Mouse (Mus musculus): ENCODE results near the gene Rnf144b. TPM values are rescaled to one million over a fixed set of nuclear protein-coding genes. Genes with fewer than 3 reads are reported as not detected.

Gene Rnf144b
- polyA plus RNA-seq, 1 experiment from 2014 or later: 2.3 TPM

GRCm38 (mm10) chr13:47093791-47094190 lies 28.7 kb upstream of the Rnf144b start:
- Histone ChIP-seq H3K27ac (replicated peaks in 1 of 2; ENCODE audit: control insufficient read depth in 1 of 2, insufficient read depth in 1 of 2, low read depth in 2 of 2, low read length in 2 of 2) (no peak overlapping the region), H3K9ac (ENCODE audit: low read length) (no peak overlapping the region), H3K9me3 (ENCODE audit: control insufficient read depth, low read length) (no peaks in the 10 kb centered on the region), H3K4me3 (ENCODE audit: control insufficient read depth in 1 of 2, insufficient read depth in 1 of 2, low read depth in 1 of 2, low read length in 2 of 2) (no peak overlapping the region), H3K36me3 (ENCODE audit: control insufficient read depth, insufficient read depth, low read length) (peaks cover 94% of the 10 kb centered on the region), H3K4me1 (ENCODE audit: control insufficient read depth in 2 of 2, insufficient read depth in 2 of 2, low read length in 2 of 2) (peaks cover 0 to 6% of the 10 kb centered on the region in 2 experiments; a peak in 3 of 4 replicates), H3K4me2 (ENCODE audit: low read length) (no peak overlapping the region), H3K27me3 (ENCODE audit: control insufficient read depth, insufficient read depth, low read length) (no peaks in the 10 kb centered on the region)
- ATAC-seq (ENCODE audit: insufficient number of reproducible peaks, insufficient read depth, low FRiP score, low read depth): no peak
- 96% methylated on average over 2 of the region's 2 CpGs for WGBS

- H3K9ac ChIP-seq (ENCODE audit: low read length): no peak overlapping the region
- peaks cover 95% of the 10 kb centered on the region for H3K36me3 ChIP-seq (ENCODE audit: control insufficient read depth, insufficient read depth, low read length)
- WGBS: 85% methylated on average over 2 of the region's 2 CpGs
- H3K9me3 ChIP-seq (ENCODE audit: control insufficient read depth, low read length): no peaks in the 10 kb centered on the region
- H3K27me3 ChIP-seq (ENCODE audit: control insufficient read depth, insufficient read depth, low read length): no peaks in the 10 kb centered on the region
- no peak overlapping the region for H3K4me3 ChIP-seq (ENCODE audit: control insufficient read depth in 1 of 2, insufficient read depth in 1 of 2, low read depth in 1 of 2, low read length in 2 of 2)
- no peak overlapping the region for H3K4me2 ChIP-seq (ENCODE audit: low read length)
- no peak for ATAC-seq (ENCODE audit: insufficient number of reproducible peaks, insufficient read depth, low FRiP score, low read depth)
- H3K4me1 ChIP-seq (ENCODE audit: control insufficient read depth in 2 of 2, insufficient read depth in 2 of 2, low read length in 2 of 2): peaks cover 0 to 6% of the 10 kb centered on the region in 2 experiments; a peak in 3 of 4 replicates
- H3K27ac ChIP-seq (replicated peaks in 1 of 2; ENCODE audit: control insufficient read depth in 1 of 2, insufficient read depth in 1 of 2, low read depth in 2 of 2, low read length in 2 of 2): no peak overlapping the region
Measured at GRCm38 (mm10) chr13:47096591-47096990, 25.9 kb upstream of the Rnf144b start.

GRCm38 (mm10) chr13:47099265-47099664 lies 23.2 kb upstream of the Rnf144b start:
- Histone ChIP-seq H3K9me3 (ENCODE audit: control insufficient read depth, low read length) (no peaks in the 10 kb centered on the region), H3K36me3 (ENCODE audit: control insufficient read depth, insufficient read depth, low read length) (peaks cover 83% of the 10 kb centered on the region), H3K4me2 (ENCODE audit: low read length) (no peak overlapping the region), H3K27ac (replicated peaks in 1 of 2; ENCODE audit: control insufficient read depth in 1 of 2, insufficient read depth in 1 of 2, low read depth in 2 of 2, low read length in 2 of 2) (no peak overlapping the region), H3K27me3 (ENCODE audit: control insufficient read depth, insufficient read depth, low read length) (no peaks in the 10 kb centered on the region), H3K4me1 (ENCODE audit: control insufficient read depth in 2 of 2, insufficient read depth in 2 of 2, low read length in 2 of 2) (peaks cover 5 to 20% of the 10 kb centered on the region in 2 experiments), H3K9ac (ENCODE audit: low read length) (no peak overlapping the region), H3K4me3 (ENCODE audit: control insufficient read depth in 1 of 2, insufficient read depth in 1 of 2, low read depth in 1 of 2, low read length in 2 of 2) (no peak overlapping the region)
- no peak for ATAC-seq (ENCODE audit: insufficient number of reproducible peaks, insufficient read depth, low FRiP score, low read depth)
- 78% methylated on average over 7 of the region's 7 CpGs for WGBS

- Histone ChIP-seq H3K9me3 (ENCODE audit: control insufficient read depth, low read length) (no peaks in the 10 kb centered on the region), H3K9ac (ENCODE audit: low read length) (no peak overlapping the region), H3K4me3 (ENCODE audit: control insufficient read depth in 1 of 2, insufficient read depth in 1 of 2, low read depth in 1 of 2, low read length in 2 of 2) (no peak overlapping the region), H3K4me2 (ENCODE audit: low read length) (no peak overlapping the region), H3K27ac (replicated peaks in 1 of 2; ENCODE audit: control insufficient read depth in 1 of 2, insufficient read depth in 1 of 2, low read depth in 2 of 2, low read length in 2 of 2) (no peak overlapping the region), H3K36me3 (ENCODE audit: control insufficient read depth, insufficient read depth, low read length) (peaks cover 69% of the 10 kb centered on the region), H3K27me3 (ENCODE audit: control insufficient read depth, insufficient read depth, low read length) (no peaks in the 10 kb centered on the region), H3K4me1 (ENCODE audit: control insufficient read depth in 2 of 2, insufficient read depth in 2 of 2, low read length in 2 of 2) (peaks cover 5 to 15% of the 10 kb centered on the region in 2 experiments)
- ATAC-seq (ENCODE audit: insufficient number of reproducible peaks, insufficient read depth, low FRiP score, low read depth): no peak
- WGBS: 87% methylated on average over 2 of the region's 2 CpGs
Measured at GRCm38 (mm10) chr13:47100587-47100986, 21.9 kb upstream of the Rnf144b start.

GRCm38 (mm10) chr13:47104146-47104545 lies 18.3 kb upstream of the Rnf144b start:
- no peak for ATAC-seq (ENCODE audit: insufficient number of reproducible peaks, insufficient read depth, low FRiP score, low read depth)
- H3K9me3 ChIP-seq (ENCODE audit: control insufficient read depth, low read length): no peaks in the 10 kb centered on the region
- peak overlapping the region; percentile 25 to 87; a peak in 3 of 4 replicates for H3K4me3 ChIP-seq (ENCODE audit: control insufficient read depth in 1 of 2, insufficient read depth in 1 of 2, low read depth in 1 of 2, low read length in 2 of 2)
- peak overlapping the region; percentile 88 for H3K4me2 ChIP-seq (ENCODE audit: low read length)
- H3K27me3 ChIP-seq (ENCODE audit: control insufficient read depth, insufficient read depth, low read length): no peaks in the 10 kb centered on the region
- 35% methylated on average over 2 of the region's 2 CpGs for WGBS
- H3K36me3 ChIP-seq (ENCODE audit: control insufficient read depth, insufficient read depth, low read length): peaks cover 34% of the 10 kb centered on the region
- H3K27ac ChIP-seq (replicated peaks in 1 of 2; ENCODE audit: control insufficient read depth in 1 of 2, insufficient read depth in 1 of 2, low read depth in 2 of 2, low read length in 2 of 2): no peak overlapping the region
- H3K4me1 ChIP-seq (ENCODE audit: control insufficient read depth in 2 of 2, insufficient read depth in 2 of 2, low read length in 2 of 2): peaks cover 5 to 24% of the 10 kb centered on the region in 2 experiments
- peak overlapping the region; percentile 92 for H3K9ac ChIP-seq (ENCODE audit: low read length)

GRCm38 (mm10) chr13:47104856-47105541 lies 17.5 kb upstream of the Rnf144b start:
- H3K4me1 ChIP-seq (ENCODE audit: control insufficient read depth in 2 of 2, insufficient read depth in 2 of 2, low read length in 2 of 2): peaks cover 5 to 26% of the 10 kb centered on the region in 2 experiments
- H3K4me2 ChIP-seq (ENCODE audit: low read length): peak overlapping the region; percentile 88
- no peaks in the 10 kb centered on the region for H3K27me3 ChIP-seq (ENCODE audit: control insufficient read depth, insufficient read depth, low read length)
- peak overlapping the region; percentile 76 to 87 for H3K4me3 ChIP-seq (ENCODE audit: control insufficient read depth in 1 of 2, insufficient read depth in 1 of 2, low read depth in 1 of 2, low read length in 2 of 2)
- H3K9ac ChIP-seq (ENCODE audit: low read length): peak overlapping the region; percentile 92
- H3K27ac ChIP-seq (replicated peaks in 1 of 2; ENCODE audit: control insufficient read depth in 1 of 2, insufficient read depth in 1 of 2, low read depth in 2 of 2, low read length in 2 of 2): peak overlapping the region; percentile 97 to 99
- no peak for ATAC-seq (ENCODE audit: insufficient number of reproducible peaks, insufficient read depth, low FRiP score, low read depth)
- peaks cover 25% of the 10 kb centered on the region for H3K36me3 ChIP-seq (ENCODE audit: control insufficient read depth, insufficient read depth, low read length)
- no peaks in the 10 kb centered on the region for H3K9me3 ChIP-seq (ENCODE audit: control insufficient read depth, low read length)
- WGBS: under 1% methylated on average over 25 of the region's 25 CpGs

- Histone ChIP-seq H3K36me3 (ENCODE audit: control insufficient read depth, insufficient read depth, low read length) (peaks cover 18% of the 10 kb centered on the region), H3K9me3 (ENCODE audit: control insufficient read depth, low read length) (no peaks in the 10 kb centered on the region), H3K4me2 (ENCODE audit: low read length) (peak within 1 kb of the TSS; percentile 88), H3K4me3 (ENCODE audit: control insufficient read depth in 1 of 2, insufficient read depth in 1 of 2, low read depth in 1 of 2, low read length in 2 of 2) (peak within 1 kb of the TSS; percentile 76 to 87), H3K27ac (replicated peaks in 1 of 2; ENCODE audit: control insufficient read depth in 1 of 2, insufficient read depth in 1 of 2, low read depth in 2 of 2, low read length in 2 of 2) (peak within 1 kb of the TSS; percentile 97 to 99), H3K4me1 (ENCODE audit: control insufficient read depth in 2 of 2, insufficient read depth in 2 of 2, low read length in 2 of 2) (peaks cover 7 to 35% of the 10 kb centered on the region in 2 experiments), H3K27me3 (ENCODE audit: control insufficient read depth, insufficient read depth, low read length) (no peaks in the 10 kb centered on the region), H3K9ac (ENCODE audit: low read length) (peak within 1 kb of the TSS; percentile 92)
- peak; percentile 89 for ATAC-seq (ENCODE audit: insufficient number of reproducible peaks, insufficient read depth, low FRiP score, low read depth)
- under 1% methylated on average over 86 of the region's 129 CpGs for WGBS
Measured at GRCm38 (mm10) chr13:47105711-47106579, 16.5 kb upstream of the Rnf144b start, which contains the start of gene Dek. Gene Dek (minus strand): TSS chr13:47106201.
